Mouse (Mus musculus) kidney, postnatal 25 days (tissue): ENCODE measurements around the gene Abi2.

ENCODE experiments used
- DNase-seq, 2 experiments: peaks; one replicate each; pipeline ENCODE4 v3.0.0; 2021; ENCODE audit warnings: mixed read lengths in 2 of 2

The Abi2 gene

DNA sequence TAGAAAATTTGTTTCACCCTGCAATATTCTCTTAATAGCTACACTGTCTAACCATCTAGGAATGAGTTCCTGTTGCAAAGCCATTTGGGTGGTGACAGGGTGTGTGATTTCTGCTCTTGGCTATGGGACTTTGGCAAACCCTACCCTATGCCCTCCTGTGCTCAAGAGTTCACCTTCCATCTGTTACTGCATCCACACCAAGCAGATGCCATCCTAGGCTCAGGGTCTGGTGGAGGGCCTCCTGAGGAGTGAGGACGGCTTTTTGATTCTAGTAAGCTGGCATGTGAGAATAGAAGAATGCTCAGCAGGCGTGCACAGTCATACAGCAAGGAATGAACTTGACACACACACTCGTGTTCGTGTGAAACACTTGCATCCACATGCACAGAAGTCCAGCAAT is 81.1 kb downstream of the Abi2 start:
- DNase-seq = no peak

DNA sequence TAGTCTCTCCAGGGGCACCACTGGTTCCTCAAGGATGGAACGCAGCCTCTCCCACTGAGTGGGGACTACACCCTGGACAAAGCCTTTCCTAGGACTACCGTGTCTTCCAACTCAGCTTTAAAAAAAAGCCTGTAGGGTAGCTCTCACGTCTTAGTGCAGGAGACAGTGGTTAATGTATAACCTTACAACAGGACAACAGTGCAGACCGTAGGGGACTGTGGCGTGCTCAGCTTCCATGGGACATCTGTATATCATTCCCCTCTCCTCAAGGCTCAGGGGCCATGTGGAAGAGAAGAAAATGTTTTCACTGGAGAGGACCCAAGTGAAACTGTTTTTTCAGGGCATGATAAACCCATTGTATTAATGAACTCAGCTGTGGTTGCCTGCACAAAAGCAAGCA is 83.0 kb downstream of the Abi2 start:
- no peak for DNase-seq

DNA sequence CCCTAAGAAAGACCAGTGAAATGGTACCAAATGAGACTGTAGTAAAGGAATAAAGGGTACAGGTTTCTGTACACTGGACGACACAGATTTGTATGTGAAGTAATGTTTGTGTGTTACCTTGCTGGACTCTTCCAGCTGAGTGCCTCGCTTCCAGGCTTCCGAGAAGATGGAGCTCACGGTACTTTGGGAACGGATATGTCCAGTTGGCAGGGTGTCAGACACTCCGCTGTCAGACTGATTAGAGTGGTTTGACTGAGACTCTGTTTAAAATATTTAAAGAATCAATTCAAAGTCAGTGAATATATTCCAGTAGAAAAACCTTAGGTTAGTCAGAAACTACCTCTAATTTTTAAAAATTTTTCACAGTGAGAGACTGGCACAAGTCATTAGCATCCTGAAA is 84.0 kb downstream of the Abi2 start:
- DNase-seq = no peak

DNA sequence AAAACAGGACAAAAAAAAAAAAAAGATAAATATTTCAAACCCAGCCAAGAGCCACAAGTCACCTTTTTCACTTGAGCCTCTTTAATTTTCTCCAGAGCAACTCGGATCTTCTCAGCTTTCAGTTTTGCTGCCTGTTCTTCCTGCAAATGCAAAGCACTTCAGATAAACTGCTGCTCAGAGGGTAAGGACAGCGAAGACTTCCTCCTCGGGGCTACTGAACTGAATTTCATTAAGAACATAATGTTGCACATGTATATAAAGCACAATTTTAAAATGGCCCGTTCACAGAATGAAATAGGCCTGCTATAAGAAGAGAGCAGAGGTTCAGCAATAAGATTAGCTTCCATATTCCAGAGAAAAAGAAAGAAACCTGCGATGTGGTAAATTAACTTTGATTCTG is 94.0 kb downstream of the Abi2 start:
- DNase-seq = no peak

DNA sequence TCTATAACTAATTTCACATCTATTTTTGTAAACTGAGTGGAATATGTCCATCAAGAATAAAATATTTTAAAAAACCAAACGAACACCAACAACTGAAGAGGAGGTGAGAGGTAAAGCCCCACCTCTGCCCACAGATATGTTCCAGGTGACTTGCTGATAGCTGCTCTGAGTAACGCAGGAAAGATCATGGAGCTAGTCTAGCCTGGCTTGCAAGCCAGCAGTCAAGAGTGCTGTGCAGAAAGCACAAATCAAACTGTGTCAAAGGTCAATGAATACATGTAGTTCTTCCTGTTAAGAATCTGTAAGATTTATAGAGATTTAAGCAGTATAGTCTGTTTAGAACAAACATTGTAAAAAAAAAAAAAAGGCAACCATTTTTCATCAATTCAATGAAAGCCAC is 101.2 kb downstream of the Abi2 start:
- no peak for DNase-seq

DNA sequence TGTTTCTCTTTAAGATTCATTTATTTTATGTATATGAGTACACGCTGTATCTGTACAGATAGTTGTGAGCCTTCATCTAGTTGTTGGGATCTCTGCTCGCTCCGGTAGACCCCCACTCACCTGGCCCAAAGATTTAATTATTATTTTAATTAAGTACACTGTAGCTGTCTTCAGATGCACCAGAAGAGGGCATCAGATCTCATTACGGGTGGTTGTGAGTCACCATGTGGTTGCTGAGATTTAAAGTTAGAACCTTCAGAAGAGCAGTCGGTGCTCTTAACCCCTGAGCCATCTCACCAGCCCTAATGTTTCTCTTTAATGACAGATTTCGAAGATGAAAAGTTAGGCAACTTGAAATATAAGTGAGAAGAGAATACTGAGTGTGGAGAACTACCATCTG is 120.7 kb downstream of the Abi2 start:
- no peak for DNase-seq

DNA sequence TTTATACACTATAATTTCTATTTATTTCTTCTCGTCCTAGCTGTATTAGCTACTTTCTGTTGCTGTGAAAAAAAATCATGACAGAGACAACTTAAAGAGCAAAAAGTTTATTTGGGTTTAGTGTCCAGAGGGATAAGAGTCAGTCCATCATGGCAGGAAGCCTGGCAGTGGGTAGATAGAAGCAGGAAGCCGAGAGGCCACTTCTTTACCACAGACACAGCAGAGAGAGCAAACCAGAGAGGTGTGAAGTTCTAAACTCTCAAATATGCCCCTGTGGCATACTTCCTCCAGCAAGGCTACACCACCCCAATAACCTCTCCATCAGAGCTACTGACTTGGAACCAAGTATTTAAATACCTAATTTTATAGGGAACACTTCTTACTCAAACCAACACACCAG is 121.2 kb downstream of the Abi2 start:
- DNase-seq = no peak
